Mouse (Mus musculus): ENCODE data around the gene Ccnc.

- no peak for TF ChIP-seq CTCF (IDR thresholded peaks at IDR 0.05; ENCODE audit: low read depth)
- no peak for TF ChIP-seq EP300 (IDR thresholded peaks at IDR 0.05; ENCODE audit: low read depth)
These were observed 79.7 kb downstream of the Ccnc start for GRCm38 (mm10) chr4:21807204-21807603.

All from liver, postnatal 0 days (tissue).